Mouse (Mus musculus): ENCODE results near the gene Gm21454. TPM values are rescaled to one million over a fixed set of nuclear protein-coding genes. Genes with fewer than 3 reads are reported as not detected.

Gm21454 gene
- not detected for polyA plus RNA-seq (2017; shearing (Covaris generic))

DNA sequence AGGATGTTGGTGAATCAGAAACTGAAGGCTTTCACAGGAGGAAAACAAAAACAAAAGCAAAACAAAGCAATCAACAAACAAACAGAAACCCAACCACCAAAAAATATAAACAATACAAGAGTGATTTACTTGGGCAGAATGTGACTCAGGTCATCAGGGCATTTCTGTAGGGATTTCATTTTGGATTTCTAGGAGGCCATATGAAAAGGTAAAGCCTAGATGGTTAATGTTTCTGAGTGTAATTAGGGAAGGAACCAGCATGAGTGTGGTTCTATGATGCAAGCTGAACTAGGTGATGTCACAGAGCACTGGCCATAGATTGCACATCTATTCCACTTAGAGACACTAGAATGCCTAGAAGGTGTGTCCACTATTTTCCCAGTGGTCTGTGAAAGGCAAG, at the start of gene Gm21454, which contains the start of gene Gm21440:
Gene Gm21454, plus strand, starts transcription at position 352 of the 400 bp plus-strand sequence.
Gene Gm21440, plus strand, starts transcription at position 301 of the 400 bp plus-strand sequence.

DNA sequence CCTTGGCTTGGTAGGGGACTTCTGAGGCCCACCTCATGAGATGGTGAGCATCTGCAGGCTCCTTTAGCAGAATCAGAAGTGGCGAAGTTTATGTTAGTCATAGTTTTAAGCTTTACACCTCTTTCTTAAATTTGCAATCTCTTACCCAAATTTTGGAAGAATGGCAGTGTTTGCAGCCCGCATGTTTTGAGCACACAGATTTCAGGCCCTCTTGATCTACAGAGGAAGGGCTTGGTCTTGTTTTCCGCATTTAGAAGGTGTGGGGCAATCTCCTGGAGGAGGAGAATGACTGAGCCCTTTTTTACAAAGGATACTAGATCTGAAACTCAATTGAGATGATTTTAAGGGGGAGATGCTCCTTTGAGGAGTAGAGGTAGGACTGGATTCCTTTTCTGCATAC, 28.4 kb upstream of the Gm21454 start, which contains the start of gene Gm21828:
Gene Gm21828, minus strand, starts transcription at position 101 of the 400 bp plus-strand sequence.

DNA sequence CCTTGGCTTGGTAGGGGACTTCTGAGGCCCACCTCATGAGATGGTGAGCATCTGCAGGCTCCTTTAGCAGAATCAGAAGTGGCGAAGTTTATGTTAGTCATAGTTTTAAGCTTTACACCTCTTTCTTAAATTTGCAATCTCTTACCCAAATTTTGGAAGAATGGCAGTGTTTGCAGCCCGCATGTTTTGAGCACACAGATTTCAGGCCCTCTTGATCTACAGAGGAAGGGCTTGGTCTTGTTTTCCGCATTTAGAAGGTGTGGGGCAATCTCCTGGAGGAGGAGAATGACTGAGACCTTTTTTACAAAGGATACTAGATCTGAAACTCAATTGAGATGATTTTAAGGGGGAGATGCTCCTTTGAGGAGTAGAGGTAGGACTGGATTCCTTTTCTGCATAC, 96.7 kb downstream of the Gm21454 start, which contains the start of gene Gm21725:
Gene Gm21725, minus strand, starts transcription at position 101 of the 400 bp plus-strand sequence.

Other genes with a start within 250 kb of the Gm21454 start
- gene Gm20807, start 209.6 kb upstream of the Gm21454 start, polyA plus RNA-seq (2017; shearing (Covaris generic)), result not detected
- not detected for gene Gm21891, start 119.0 kb upstream of the Gm21454 start, polyA plus RNA-seq (2017; shearing (Covaris generic))
- gene Gm21425, start 90.5 kb upstream of the Gm21454 start, polyA plus RNA-seq (2017; shearing (Covaris generic)), result not detected
- gene Gm21828, start 28.5 kb upstream of the Gm21454 start, polyA plus RNA-seq (2017; shearing (Covaris generic)), result not detected
- not detected for gene Gm21440, start 51 bp upstream of the Gm21454 start, polyA plus RNA-seq (2017; shearing (Covaris generic))
- not detected for gene Gm21725, start 96.6 kb downstream of the Gm21454 start, polyA plus RNA-seq (2017; shearing (Covaris generic))
- gene Gm21866, start 213.1 kb downstream of the Gm21454 start, polyA plus RNA-seq (2017; shearing (Covaris generic)), result not detected
- not detected for gene Gm20773, start 241.6 kb downstream of the Gm21454 start, polyA plus RNA-seq (2017; shearing (Covaris generic))

All from effector memory CD4-positive, alpha-beta T cell, adult 5 months (primary cell).